Mouse (Mus musculus) spleen, postnatal 36 days (tissue): ENCODE measurements around the gene Crybg1.

Experiments used
- DNase-seq, 2 experiments: peaks; one replicate each; pipeline ENCODE4 v3.0.0; 2022; ENCODE audit warnings: low spot score in 2 of 2, mixed read lengths in 1 of 2

The Crybg1 gene

GRCm38 (mm10) chr10:44091757-44092156 is 56.9 kb downstream of the Crybg1 start:
- DNase-seq = no peak

- DNase-seq = no peak
These were observed 68.3 kb downstream of the Crybg1 start for GRCm38 (mm10) chr10:44080351-44080750.

- no peak for DNase-seq
These were observed 69.7 kb downstream of the Crybg1 start for GRCm38 (mm10) chr10:44078799-44079521.

- peak; percentile 74 to 78 for DNase-seq
These were observed 77.6 kb downstream of the Crybg1 start for GRCm38 (mm10) chr10:44071095-44071494.

- DNase-seq = peak; percentile 55 to 56
These were observed 79.5 kb downstream of the Crybg1 start for GRCm38 (mm10) chr10:44069131-44069530.

GRCm38 (mm10) chr10:44065848-44066360 is 82.7 kb downstream of the Crybg1 start:
- no peak for DNase-seq

GRCm38 (mm10) chr10:44062981-44063380 is 85.7 kb downstream of the Crybg1 start:
- no peak for DNase-seq

GRCm38 (mm10) chr10:44050913-44051312 is 97.7 kb downstream of the Crybg1 start:
- no peak for DNase-seq

- DNase-seq = no peak
These were observed 103.9 kb downstream of the Crybg1 start for GRCm38 (mm10) chr10:44044727-44045126.

GRCm38 (mm10) chr10:44043630-44044029 is 105.0 kb downstream of the Crybg1 start:
- DNase-seq = no peak

GRCm38 (mm10) chr10:44039185-44039584 is 109.5 kb downstream of the Crybg1 start:
- DNase-seq = no peak

GRCm38 (mm10) chr10:44037918-44038544 is 110.6 kb downstream of the Crybg1 start:
- no peak for DNase-seq

GRCm38 (mm10) chr10:44029566-44029965 is 119.1 kb downstream of the Crybg1 start:
- DNase-seq = no peak

- DNase-seq = no peak
These were observed 121.4 kb downstream of the Crybg1 start for GRCm38 (mm10) chr10:44027226-44027625.

GRCm38 (mm10) chr10:44026105-44026504 is 122.5 kb downstream of the Crybg1 start:
- DNase-seq = no peak

GRCm38 (mm10) chr10:44024705-44025104 is 123.9 kb downstream of the Crybg1 start:
- DNase-seq = no peak

- DNase-seq = no peak
These were observed 128.5 kb downstream of the Crybg1 start for GRCm38 (mm10) chr10:44020141-44020540.

- no peak for DNase-seq
These were observed 130.1 kb downstream of the Crybg1 start for GRCm38 (mm10) chr10:44018562-44018961.

GRCm38 (mm10) chr10:44015631-44016030 is 133.0 kb downstream of the Crybg1 start:
- DNase-seq = no peak

- no peak for DNase-seq
These were observed 134.8 kb downstream of the Crybg1 start for GRCm38 (mm10) chr10:44013885-44014284.

- DNase-seq = no peak
These were observed 137.2 kb downstream of the Crybg1 start for GRCm38 (mm10) chr10:44011408-44011807.

- no peak for DNase-seq
These were observed 139.8 kb downstream of the Crybg1 start for GRCm38 (mm10) chr10:44008808-44009207.

- no peak for DNase-seq
These were observed 141.8 kb downstream of the Crybg1 start for GRCm38 (mm10) chr10:44006815-44007214.
